Mouse (Mus musculus) myocyte (in vitro differentiated cells): ENCODE measurements around the gene Sap30bp. TPM values are rescaled to one million over a fixed set of nuclear protein-coding genes. Genes with fewer than 3 reads are reported as not detected.

Experiments
- H3K27me3 ChIP-seq: one replicate; pipeline ENCODE4 v1.6.1; 2011; ENCODE audit not compliant: control insufficient read depth, insufficient read depth, insufficient read length
- H3K36me3 ChIP-seq: one replicate; pipeline ENCODE4 v1.6.1; 2011; ENCODE audit not compliant: control insufficient read depth, insufficient read depth
- H3K4me2 ChIP-seq: one replicate; pipeline ENCODE4 v1.6.1; 2011; ENCODE audit warnings: low read depth, control low read depth
- H3K4me3 ChIP-seq: one replicate; pipeline ENCODE4 v1.5.1; 2011; ENCODE audit warnings: mild to moderate bottlenecking, control low read depth, moderate library complexity
- H3K79me2 ChIP-seq: one replicate; pipeline ENCODE4 v1.6.1; 2011; ENCODE audit not compliant: control insufficient read depth, insufficient read depth
- H3ac ChIP-seq: one replicate; pipeline ENCODE4 v1.6.1; 2011; ENCODE audit not compliant: control insufficient read depth, insufficient read length
- CEBPB ChIP-seq: IDR thresholded peaks from 2 replicates; pipeline ENCODE4 v1.6.1; 2011; ENCODE audit warnings: mild to moderate bottlenecking, moderate library complexity; ENCODE audit not compliant: poor library complexity, insufficient read depth, severe bottlenecking
- E2F4 ChIP-seq: IDR thresholded peaks from one replicate; pipeline ENCODE4 v1.6.1; 2011; ENCODE audit warnings: mild to moderate bottlenecking, control low read depth, moderate library complexity; ENCODE audit not compliant: insufficient read depth
- MAX ChIP-seq: IDR thresholded peaks from one replicate; pipeline ENCODE4 v1.6.1; 2011; ENCODE audit warnings: low read depth, mild to moderate bottlenecking, control low read depth
- MYOD1 ChIP-seq, 3 experiments: IDR thresholded peaks; one replicate each; pipeline ENCODE4 v1.6.1; 2011; ENCODE audit warnings: control low read depth in 2 of 3, low read depth in 2 of 3, mild to moderate bottlenecking in 2 of 3, moderate library complexity in 1 of 3; ENCODE audit not compliant: insufficient read length in 2 of 3, control insufficient read depth in 1 of 3
- MYOG ChIP-seq, 3 experiments: IDR thresholded peaks; one replicate each; pipeline ENCODE4 v1.6.1; 2011; ENCODE audit warnings: control low read depth in 2 of 3, low read depth in 2 of 3, mild to moderate bottlenecking in 2 of 3; ENCODE audit not compliant: insufficient read length in 2 of 3, control insufficient read depth in 1 of 3, insufficient read depth in 1 of 3
- POLR2A ChIP-seq: IDR thresholded peaks from one replicate; pipeline ENCODE4 v1.6.1; 2011; ENCODE audit warnings: low read depth, mild to moderate bottlenecking, control low read depth, moderate library complexity; ENCODE audit not compliant: insufficient read length
- POLR2AphosphoS2 ChIP-seq: IDR thresholded peaks from one replicate; pipeline ENCODE4 v1.6.1; 2011; ENCODE audit warnings: low read depth, control low read depth; ENCODE audit not compliant: insufficient read length
- REST ChIP-seq: IDR thresholded peaks from one replicate; pipeline ENCODE4 v1.6.1; 2011; ENCODE audit warnings: mild to moderate bottlenecking, control low read depth, moderate library complexity; ENCODE audit not compliant: insufficient read depth, insufficient read length
- SRF ChIP-seq: IDR thresholded peaks from one replicate; pipeline ENCODE4 v1.6.1; 2011; ENCODE audit warnings: low read depth; ENCODE audit not compliant: control insufficient read depth, insufficient read length
- TCF12 ChIP-seq: IDR thresholded peaks from one replicate; pipeline ENCODE4 v1.6.1; 2011; ENCODE audit warnings: mild to moderate bottlenecking, control low read depth; ENCODE audit not compliant: poor library complexity, insufficient read depth, severe bottlenecking
- TCF3 ChIP-seq: IDR thresholded peaks from one replicate; pipeline ENCODE4 v1.6.1; 2011; ENCODE audit warnings: low read depth, control low read depth; ENCODE audit not compliant: insufficient read length
- USF1 ChIP-seq: IDR thresholded peaks from one replicate; pipeline ENCODE4 v1.6.1; 2011; ENCODE audit warnings: low read depth, mild to moderate bottlenecking, control low read depth, moderate library complexity
- polyA plus RNA-seq: library from polyadenylated mRNA; unstranded; fragments of >200 nt; fragmentation: generic; extraction: Trizol; gene quantifications from one replicate; pipeline ENCODE4 v1.2.1, GENCODE M21; 2012; ENCODE audit warnings: missing spikeins

Gene Sap30bp
- polyA plus RNA-seq, 1 experiment, result 84.9 TPM

DNA sequence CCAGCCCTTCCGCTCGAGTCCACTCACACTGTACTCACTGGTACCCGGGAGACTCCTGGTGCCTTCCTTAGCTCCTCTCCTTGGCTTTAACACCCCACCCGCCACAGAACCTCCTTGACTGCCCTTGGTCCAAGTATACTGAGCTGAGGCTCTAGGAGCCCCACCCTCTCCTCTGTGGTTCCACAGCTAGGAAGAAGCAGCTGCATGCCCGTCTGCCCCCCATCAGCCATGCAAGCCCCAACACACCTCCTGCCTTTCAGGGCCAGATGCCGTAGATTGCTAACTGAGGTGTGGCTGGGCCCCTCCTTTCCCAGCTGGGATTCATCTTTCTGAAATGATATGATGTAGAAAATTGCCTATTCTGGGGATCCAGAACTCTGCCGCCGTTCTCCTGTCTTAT, 12.2 kb downstream of the Sap30bp start:
- Histone ChIP-seq H3K27me3 (no peaks in the 10 kb centered on the region), H3K4me3 (no peak overlapping the region), H3K36me3 (peaks cover 4% of the 10 kb centered on the region), H3ac (no peak overlapping the region), H3K79me2 (peaks cover 3% of the 10 kb centered on the region), H3K4me2 (no peak overlapping the region)
- no peak for TF ChIP-seq CEBPB
- TF ChIP-seq MYOD1 (IDR thresholded peaks at IDR 0.05; ENCODE audit: control insufficient read depth in 1 of 3, insufficient read length in 2 of 3, low read depth in 2 of 3), result peak in 2 of 3 experiments; percentile 74 to 89
- no peak for TF ChIP-seq REST
- TF ChIP-seq TCF3, result peak; percentile 30
- no peak for TF ChIP-seq USF1
- no peak for TF ChIP-seq POLR2A
- no peak for TF ChIP-seq SRF
- TF ChIP-seq POLR2AphosphoS2, result no peak
- peak; percentile 56 to 98 (median 74) for TF ChIP-seq MYOG (IDR thresholded peaks at IDR 0.05; ENCODE audit: control insufficient read depth in 1 of 3, insufficient read depth in 1 of 3, insufficient read length in 2 of 3, low read depth in 2 of 3)
- no peak for TF ChIP-seq MAX
- TF ChIP-seq E2F4, result no peak
- peak; percentile 75 for TF ChIP-seq TCF12

DNA sequence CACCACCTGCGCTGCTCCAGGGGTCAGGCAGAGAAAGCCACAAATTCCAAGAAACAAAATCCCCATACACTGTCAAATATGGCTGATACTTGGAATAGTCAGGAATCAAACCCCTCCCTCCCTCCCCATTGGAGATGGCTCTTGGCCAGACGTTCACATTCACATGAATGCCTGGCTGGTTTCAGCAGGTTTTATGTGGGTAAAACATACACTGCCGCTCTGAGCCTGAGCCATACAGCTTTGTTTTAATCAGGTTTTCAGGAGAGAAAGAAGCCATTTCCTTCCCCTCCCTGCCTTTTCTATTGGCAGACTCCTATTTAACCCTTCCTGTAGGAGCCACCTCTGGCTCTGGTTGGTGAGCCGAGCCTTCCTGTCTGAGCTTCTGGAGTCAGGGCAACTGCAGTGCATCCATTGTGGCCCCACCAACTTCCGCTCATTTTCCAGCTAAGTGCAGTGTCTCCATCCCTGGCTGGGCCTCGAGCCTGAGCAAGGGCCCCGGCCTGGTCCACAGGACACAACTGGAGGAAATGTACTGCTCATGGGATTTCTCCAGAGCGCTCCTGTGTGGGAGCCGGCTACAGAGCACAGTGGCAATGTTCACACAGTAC, 13.2 kb downstream of the Sap30bp start:
- no peak overlapping the region for H3ac ChIP-seq
- no peak overlapping the region for H3K4me2 ChIP-seq
- H3K79me2 ChIP-seq, result peaks cover 3% of the 10 kb centered on the region
- TF ChIP-seq USF1 (no peak), E2F4 (no peak), TCF12 (no peak), CEBPB (no peak), POLR2AphosphoS2 (no peak), TCF3 (no peak), REST (no peak), SRF (no peak), MYOG (IDR thresholded peaks at IDR 0.05; ENCODE audit: control insufficient read depth in 1 of 3, insufficient read depth in 1 of 3, insufficient read length in 2 of 3, low read depth in 2 of 3) (no peak), MYOD1 (IDR thresholded peaks at IDR 0.05; ENCODE audit: control insufficient read depth in 1 of 3, insufficient read length in 2 of 3, low read depth in 2 of 3) (no peak), MAX (no peak), POLR2A (no peak)
- H3K36me3 ChIP-seq, result peaks cover 4% of the 10 kb centered on the region
- H3K4me3 ChIP-seq, result no peak overlapping the region
- no peaks in the 10 kb centered on the region for H3K27me3 ChIP-seq

DNA sequence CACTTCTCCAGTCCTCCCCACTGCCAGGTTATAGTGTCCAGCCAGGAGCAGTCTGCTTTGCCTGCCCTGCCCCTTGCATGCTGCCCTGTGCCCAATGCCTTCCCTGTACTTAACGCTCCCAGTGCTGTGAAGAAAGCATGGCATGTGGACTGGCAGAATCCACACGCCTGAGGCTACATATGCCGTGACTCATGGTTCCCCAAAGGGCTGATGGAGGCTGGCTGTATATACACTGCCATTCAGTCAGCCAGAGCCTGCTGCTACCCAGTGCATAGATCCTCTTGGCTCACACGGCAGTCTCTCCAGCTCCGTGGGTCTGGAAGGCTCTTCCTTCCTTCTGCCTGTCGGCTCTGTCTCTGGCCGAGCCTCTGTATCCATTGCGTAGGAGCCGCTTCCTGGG, 15.2 kb downstream of the Sap30bp start:
- TF ChIP-seq MYOD1 (IDR thresholded peaks at IDR 0.05; ENCODE audit: control insufficient read depth in 1 of 3, insufficient read length in 2 of 3, low read depth in 2 of 3) (no peak), CEBPB (no peak), MYOG (IDR thresholded peaks at IDR 0.05; ENCODE audit: control insufficient read depth in 1 of 3, insufficient read depth in 1 of 3, insufficient read length in 2 of 3, low read depth in 2 of 3) (no peak), TCF3 (no peak), TCF12 (no peak), USF1 (no peak), E2F4 (no peak), MAX (no peak), REST (no peak)
- Histone ChIP-seq H3K4me2 (no peak overlapping the region), H3ac (no peak overlapping the region), H3K36me3 (peaks cover 4% of the 10 kb centered on the region), H3K27me3 (no peaks in the 10 kb centered on the region), H3K4me3 (no peak overlapping the region), H3K79me2 (peaks cover 3% of the 10 kb centered on the region)

DNA sequence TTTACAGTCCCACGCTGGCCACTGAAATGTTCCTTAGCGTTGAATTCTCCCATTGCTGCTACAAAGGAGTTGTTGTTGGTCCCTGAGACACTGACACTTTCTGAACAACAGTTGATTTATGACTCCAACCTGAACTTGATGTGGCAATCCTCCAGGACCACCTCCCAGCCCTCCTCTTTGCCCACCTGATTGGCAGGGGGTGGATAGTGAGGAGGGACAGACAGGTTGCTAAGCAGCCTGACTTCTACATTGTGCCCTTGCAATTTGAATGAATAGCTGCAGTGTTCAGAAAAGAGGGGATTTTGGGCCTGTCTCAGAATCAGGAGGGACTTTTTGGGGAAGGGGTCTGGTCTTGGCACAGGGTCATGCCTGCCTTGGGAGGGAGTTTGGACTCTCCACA, 17.6 kb downstream of the Sap30bp start:
- Histone ChIP-seq H3ac (no peak overlapping the region), H3K79me2 (peaks cover 3% of the 10 kb centered on the region), H3K27me3 (no peaks in the 10 kb centered on the region), H3K4me2 (no peak overlapping the region), H3K36me3 (peaks cover 4% of the 10 kb centered on the region), H3K4me3 (no peak overlapping the region)
- TF ChIP-seq E2F4, result no peak
- no peak for TF ChIP-seq TCF3
- no peak for TF ChIP-seq POLR2AphosphoS2
- no peak for TF ChIP-seq MAX
- no peak for TF ChIP-seq MYOD1 (IDR thresholded peaks at IDR 0.05; ENCODE audit: control insufficient read depth in 1 of 3, insufficient read length in 2 of 3, low read depth in 2 of 3)
- TF ChIP-seq CEBPB, result no peak
- TF ChIP-seq USF1, result no peak
- no peak for TF ChIP-seq REST
- TF ChIP-seq POLR2A, result no peak
- TF ChIP-seq MYOG (IDR thresholded peaks at IDR 0.05; ENCODE audit: control insufficient read depth in 1 of 3, insufficient read depth in 1 of 3, insufficient read length in 2 of 3, low read depth in 2 of 3), result no peak
- TF ChIP-seq TCF12, result no peak
- no peak for TF ChIP-seq SRF
